Mouse (Mus musculus) left cerebral cortex, postnatal 25 days (tissue): ENCODE measurements at regions not wholly inside any gene's neighbourhood (a gene's known extent, or its start where the extent isn't known, plus 50 kb on each side); places are given as distances from the start of the nearest gene placed in this dataset.

ENCODE experiments used
- DNase-seq, 2 experiments: peaks; one replicate each; pipeline ENCODE4 v3.0.0; 2022; ENCODE audit warnings: low spot score in 2 of 2, mixed read lengths in 1 of 2
- intact Hi-C: fragments of 180-260 bp; cut with DNase I; formaldehyde crosslinking; loops from one replicate; pipeline ENCODE4 v1.15.1; 2025

DNA sequence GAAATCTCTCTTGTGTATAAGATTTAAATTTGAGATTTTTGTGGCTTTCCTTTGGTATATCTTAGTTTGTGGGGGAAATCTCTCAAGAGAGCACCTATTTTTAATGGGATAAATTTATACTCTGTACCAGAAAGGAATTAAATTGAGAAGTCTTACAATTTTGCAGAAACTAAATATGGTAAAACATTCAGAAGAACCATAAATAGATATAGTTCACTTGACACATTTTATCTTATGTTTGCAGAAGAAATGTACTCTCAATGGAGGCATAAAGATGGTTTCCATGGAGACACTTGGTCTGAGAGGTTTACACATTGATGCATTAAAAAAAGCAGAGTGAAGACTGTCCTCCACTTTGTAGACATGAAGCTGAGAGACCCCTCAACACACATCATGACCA lies 86.9 kb downstream of the Ndufa10 start:
- DNase-seq = peak in 1 of 2 experiments; percentile 44
- intact Hi-C loops = no loop called here

DNA sequence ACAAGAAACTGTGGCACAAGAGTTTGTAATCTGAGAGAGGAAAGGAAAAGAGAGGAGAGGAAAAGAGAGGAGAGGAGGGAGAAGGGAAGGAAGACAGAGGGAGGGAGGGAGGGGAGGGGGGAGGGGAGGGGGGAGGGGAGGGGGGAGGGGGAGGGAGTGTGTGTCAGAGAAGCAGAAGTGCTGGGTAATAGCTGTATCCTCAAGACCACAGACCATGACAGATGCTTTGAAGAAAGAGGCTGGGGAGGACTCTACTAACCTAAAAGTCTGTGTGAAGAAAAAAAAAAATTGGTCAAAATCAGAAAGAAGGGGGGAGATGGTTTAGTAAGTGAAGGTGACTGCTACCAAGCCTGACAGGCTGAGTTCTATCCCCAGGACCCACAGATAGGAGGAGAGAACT lies 88.7 kb downstream of the Ndufa10 start:
- DNase-seq = no peak
- intact Hi-C loops = no loop called here

DNA sequence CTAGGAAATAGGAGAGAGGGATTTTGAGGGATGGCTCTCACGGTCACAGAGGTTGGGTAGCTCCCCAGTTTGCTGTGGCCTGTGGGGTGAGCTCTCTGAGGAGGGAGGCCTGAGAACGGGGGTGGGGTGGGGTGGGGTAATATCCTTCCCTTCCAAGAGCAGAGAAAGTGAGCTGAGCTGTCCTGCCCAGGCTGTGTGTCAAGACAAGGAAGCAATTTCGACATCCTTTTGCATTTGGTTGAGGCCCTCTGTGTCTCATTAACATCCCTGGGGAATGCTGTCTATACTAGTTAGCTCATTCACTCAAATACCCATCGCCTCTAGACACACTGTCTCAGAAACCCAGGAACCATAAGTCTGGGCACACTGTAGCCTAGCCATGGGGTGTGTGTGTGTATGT lies 89.9 kb downstream of the Ndufa10 start:
- no peak for DNase-seq
- intact Hi-C loops = no loop called here

DNA sequence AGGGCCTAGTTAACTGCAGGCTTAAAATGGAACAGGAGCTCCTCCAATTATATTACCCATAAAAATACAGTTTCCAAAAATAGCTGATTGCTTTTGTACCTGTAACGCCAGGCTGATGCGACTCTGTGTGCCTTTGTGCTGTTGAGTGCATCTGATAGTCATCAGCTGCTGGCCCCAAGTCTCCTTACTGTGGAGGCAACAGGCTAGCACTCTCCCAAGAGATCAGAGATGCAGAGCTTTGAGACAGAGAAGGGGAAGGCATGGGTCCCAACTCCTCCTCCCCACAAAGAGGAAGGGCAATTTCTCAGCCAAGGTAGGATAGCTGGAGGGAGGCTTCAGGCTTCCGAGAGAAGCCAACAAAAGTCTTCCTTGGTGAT lies 94.2 kb downstream of the Ndufa10 start:
- intact Hi-C loops = loop anchor here (5.0 kb wide), 1 partner anchor 82 kb away; no protein-coding TSS in a partner anchor
- no peak for DNase-seq

DNA sequence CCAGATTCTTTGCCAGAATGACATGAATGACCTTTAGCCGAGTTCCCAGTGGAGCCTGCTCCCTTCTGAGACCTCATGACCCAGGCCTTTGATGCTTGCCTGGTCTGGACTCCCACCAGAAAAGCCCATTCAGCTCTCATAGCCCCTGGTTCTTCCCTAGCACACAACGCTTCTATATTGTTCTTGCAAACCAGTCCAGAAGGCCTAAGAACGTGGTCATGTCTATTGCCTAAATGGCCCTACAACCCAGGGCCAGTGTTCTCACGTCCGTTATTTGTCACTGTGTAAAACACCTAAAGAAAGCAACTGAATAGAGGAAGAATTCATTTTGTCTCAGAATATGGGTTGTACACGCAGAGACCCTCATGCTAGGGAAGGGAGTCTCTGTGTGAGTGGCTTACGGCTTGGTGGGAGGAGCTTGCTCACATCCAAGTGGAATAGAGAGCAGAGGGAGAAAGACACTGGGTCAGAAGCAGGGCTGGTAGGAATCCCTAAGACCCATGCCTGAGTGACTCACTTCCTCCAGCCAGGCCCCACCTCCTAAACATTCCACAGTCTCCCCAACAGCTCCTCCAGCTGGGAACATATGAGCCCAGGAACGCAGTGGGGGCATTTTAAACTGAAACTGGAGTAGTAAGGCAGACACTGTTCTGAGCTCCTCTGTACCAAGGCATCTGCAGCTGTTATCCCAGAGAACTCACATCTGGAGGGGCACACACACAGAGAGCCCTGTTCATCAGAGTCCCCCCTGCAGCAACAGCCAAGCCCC lies 94.7 kb downstream of the Ndufa10 start:
- intact Hi-C loops = loop anchor here (5.0 kb wide), 1 partner anchor 82 kb away; no protein-coding TSS in a partner anchor
- peak in 1 of 2 experiments; percentile 64 for DNase-seq

DNA sequence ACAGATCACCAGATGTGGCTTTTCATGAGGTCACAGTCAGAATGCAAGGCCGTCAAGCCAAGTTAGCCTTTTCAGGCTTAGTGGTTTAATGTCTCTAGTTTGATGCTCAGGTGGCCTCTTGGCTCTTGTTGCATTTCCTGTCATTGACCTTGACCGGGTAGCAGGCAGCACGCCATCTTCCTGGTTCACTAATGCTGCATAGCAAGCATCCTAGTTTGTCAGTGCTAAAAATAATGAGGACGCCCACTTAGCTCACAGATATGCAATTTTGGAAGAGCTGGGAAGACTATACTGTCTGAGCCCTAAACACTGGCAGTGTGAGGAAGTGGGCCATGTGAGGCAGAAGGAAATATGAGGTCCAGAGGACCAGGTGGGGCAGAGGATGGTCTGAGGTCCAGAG lies 97.2 kb downstream of the Ndufa10 start:
- peak; percentile 48 to 81 for DNase-seq
- intact Hi-C loops = loop anchor here (5.0 kb wide), 1 partner anchor 79 kb away; no protein-coding TSS in a partner anchor

DNA sequence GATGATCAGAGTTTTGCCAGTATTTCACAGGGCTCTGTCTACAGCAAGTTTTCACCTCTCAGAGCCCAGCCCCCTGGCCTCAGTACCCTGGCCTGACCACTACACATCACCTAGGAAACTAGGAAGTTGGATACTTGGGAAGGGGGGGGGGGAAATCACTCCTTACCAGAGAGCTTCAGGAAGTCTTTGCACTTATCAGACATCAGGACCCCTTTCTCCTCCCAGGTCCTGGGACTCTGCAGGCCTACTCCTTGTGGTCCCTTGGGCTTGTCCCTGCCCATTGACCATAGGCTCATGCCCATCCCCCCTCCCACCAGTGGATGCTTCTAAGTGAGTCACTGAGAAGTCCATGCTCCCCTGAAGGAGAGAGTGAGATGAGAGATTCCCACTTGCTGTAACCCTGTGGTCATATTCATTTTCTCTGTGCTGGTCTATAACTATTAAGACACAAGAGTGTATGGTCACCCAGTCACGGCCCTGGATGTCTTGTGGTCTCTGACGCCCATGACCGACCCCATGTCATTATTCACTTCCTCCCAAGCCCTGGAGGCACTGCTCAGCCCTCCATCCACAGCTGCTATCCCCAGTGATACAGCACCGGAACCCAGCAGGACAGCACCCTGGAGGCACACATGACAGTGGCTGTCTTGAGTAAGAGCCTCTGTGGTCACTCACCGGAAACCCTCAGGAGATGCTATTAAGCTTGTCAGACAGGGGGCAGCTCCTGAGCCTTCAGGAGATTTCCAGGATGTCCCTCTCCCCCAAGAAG lies 101.3 kb downstream of the Ndufa10 start:
- intact Hi-C loops = loop anchor here (5.0 kb wide), 2 partner anchors 65 kb away; no protein-coding TSS in a partner anchor
- no peak for DNase-seq

DNA sequence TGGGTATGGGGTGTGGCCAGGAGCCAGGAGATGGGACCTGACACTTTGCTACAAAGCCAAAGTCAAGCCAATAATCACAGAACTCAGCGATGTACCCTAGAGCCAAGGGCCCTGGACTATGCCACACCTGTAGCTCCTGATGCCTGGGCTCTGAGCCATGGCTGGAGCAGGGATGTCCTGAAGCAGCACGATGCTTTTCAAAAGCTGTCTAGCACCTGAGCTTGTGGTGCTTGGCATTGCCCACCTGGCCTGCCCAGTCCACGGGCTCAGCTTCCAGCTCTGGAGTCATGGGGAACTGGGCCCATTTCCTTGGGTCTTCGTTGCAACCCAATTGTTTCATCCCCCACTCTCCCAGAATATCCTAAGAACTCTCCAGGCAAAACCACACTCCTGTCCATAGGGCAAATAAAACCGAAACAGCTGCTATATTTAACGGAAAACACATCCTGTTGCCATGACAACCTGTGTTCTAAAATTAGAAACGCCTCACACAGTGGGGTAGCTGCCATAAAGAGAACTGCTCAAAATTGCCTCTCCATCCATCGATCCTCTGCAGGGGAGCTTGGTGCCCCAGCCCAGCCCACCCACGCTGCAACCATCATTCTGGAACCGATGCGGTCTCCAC lies 102.2 kb downstream of the Ndufa10 start:
- DNase-seq = peak; percentile 57 to 91
- intact Hi-C loops = loop anchor here (5.0 kb wide), 2 partner anchors 64 to 66 kb away; no protein-coding TSS in a partner anchor

DNA sequence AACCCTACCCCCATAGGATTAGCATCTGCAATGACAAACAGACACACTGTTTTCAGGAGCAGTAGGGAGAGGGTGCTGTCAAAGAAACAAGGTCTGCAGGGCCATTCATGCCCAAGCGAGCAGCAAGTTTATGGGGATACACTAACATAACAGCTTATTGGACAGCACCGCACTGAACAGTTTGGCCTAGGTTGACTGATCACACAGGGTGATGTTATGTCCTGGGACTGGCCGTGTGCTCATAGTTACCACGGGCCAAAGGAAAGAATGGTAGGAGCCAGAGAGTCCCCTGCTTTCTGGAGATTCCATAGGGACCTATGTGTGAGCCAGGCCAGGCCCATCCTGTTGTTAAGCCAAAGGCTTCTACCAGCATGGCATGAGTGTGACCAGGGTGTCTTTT lies 102.8 kb downstream of the Ndufa10 start:
- intact Hi-C loops = loop anchor here (5.0 kb wide), 2 partner anchors 64 to 66 kb away; no protein-coding TSS in a partner anchor
- DNase-seq = no peak

DNA sequence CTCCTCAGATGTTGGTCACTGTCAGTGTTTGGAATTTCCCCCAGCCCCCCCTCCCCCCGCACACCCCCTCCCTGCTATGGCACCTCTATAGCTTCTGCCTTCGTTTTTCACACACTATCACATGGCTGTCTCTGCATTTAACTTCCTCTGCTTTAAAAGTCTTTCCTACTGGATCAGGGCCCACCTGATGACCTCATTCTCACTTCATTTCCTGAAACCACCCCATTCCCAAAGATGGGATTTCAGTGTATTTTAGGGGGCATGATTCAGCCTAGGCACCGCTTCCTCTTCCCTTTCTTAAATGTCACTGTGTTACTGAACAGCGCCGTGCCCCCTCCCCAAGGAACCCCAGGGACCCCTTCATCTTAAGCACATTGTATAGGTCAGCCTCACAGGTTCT lies 103.7 kb downstream of the Ndufa10 start:
- intact Hi-C loops = loop anchor here (5.0 kb wide), 2 partner anchors 63 to 67 kb away; no protein-coding TSS in a partner anchor
- DNase-seq = peak in 1 of 2 experiments; percentile 91

DNA sequence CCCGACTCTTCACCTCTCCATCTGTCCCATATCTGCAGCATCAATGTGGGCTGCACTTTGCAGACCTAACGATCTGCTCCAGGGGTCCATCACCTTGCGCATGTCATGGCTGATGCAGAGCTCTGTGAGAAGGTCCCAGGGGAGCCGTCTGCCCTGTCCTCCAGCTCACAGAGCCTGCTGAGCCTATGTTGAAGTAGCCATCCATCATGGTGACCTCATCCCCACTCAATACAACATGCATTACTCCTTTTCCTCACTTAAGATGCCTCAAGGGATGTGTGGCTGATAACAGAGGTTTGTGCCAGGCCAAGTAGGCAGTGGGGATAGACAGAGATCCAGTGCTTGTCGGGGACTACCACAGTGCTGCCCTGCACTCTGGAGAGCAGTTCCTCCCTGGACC lies 107.4 kb downstream of the Ndufa10 start:
- no peak for DNase-seq
- intact Hi-C loops = no loop called here

DNA sequence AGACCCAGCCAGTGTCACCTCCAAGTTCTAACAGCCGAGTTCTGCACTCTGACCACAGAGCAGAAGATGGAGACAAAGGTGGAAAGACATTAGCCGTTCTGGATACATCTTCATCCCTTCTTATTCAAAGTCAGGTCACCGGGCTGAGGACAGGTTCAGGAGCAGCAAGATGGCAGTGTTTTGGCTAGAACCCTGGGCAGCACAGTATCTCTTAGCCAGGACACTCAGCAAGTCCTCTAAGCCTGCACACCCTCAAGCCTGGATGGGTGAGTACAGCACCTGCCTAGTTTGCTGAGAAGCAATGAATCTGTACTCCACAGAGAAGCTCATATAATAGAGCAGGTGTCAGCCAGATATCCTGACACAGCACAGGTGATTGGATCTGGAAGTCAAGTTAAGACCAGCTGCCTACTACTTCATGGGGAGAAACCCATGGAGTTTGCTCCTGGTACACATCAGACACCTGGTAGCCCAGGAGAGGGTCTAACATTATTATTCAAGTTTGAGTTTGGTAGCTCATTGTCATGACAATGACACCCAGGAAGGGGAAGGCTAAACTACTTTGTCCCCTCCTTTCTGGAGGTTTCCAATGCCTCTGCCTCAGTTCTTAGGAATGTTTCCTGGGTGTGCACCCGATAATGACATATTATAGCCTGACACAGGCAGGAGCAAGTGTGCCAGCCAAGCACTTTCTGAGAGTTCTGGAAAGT lies 108.1 kb downstream of the Ndufa10 start:
- intact Hi-C loops = no loop called here
- DNase-seq = no peak

DNA sequence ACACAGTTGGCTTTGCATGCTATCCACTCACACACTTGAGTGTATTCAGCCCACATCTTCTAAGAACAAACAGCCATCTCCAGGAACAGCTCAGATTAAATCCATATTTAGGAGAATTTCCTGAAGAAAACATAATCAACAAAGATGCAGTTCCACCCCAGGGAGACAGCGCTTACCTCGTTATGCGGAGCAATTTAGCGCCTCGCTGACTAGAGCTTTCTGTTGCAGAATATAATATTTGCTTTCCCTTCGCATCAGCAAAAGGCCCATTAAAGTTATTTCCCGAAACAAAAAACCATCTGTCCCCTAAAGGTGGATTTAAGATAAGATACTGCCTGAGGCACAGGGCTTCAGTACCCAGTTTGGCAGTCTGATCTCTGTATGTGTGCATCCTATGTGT lies 112.0 kb downstream of the Ndufa10 start:
- DNase-seq = peak in 1 of 2 experiments; percentile 39
- intact Hi-C loops = loop anchor here (2.0 to 5.0 kb wide), 2 partner anchors 183 to 399 kb away; no protein-coding TSS in a partner anchor

DNA sequence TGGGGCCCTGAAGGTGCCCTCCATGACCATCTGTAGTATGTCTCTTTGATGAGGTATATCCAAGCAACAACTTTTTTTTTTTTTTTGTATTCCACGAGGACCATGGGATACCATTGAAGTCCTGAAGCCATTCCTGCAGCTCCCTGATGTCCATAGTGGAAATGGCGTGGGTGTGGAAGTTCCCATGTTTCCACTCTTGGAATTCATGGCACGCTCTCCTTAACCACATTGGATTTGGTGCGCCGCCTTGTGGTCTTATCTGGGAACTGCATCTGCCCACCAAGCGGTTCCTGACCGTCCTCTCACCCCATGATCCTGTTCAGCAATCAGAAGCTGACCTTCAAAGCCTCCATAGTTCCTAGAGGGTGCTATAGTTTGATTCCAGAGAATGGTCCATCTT lies 113.4 kb downstream of the Ndufa10 start:
- DNase-seq = peak; percentile 50 to 64
- intact Hi-C loops = loop anchor here (2.0 to 5.0 kb wide), 2 partner anchors 181 to 398 kb away; no protein-coding TSS in a partner anchor

DNA sequence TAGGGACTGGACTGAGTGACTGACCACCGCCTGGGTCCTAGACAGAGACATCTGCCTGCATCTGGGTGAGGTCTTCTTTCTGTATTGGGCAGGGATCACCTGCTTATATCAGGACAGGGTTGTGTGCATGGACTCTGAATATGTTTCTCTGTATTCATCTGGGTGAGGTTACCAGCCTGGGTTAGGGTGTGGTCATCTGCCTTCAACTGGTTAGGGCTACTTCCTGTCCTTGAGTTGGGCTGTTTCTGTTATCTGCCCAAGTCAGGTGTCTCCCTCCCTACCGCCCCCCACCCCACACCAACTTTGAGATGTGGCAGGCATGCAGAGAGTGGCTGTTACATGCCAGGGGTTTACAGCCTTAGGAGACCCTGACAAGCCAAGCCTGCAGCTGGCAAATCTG lies 114.2 kb downstream of the Ndufa10 start:
- no peak for DNase-seq
- intact Hi-C loops = no loop called here

DNA sequence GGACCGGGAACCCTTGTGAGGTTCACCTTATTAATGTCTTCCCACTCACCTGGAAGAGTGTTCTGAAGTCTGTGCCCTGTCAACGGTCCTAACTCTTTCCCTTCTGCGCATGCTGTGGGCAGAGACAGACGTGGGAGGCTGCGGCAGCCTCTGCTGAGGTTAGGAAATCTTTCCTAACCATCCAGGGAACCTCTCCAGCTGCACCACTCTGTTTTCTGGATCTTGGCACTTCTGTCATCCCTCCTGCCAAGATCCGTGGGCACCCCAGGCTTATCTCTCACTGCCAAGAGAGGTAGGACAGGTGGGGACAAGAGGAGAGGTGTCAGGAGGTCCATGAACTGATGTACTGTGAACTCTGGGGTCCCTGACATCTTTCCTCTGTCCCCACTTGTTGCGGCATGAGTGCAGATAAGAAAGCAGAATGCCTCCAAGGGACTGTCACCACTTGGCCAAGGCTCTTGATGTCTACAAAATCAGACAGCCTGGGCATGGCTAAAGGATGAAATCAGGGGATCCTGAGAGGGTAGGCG lies 114.8 kb downstream of the Ndufa10 start:
- intact Hi-C loops = no loop called here
- peak in 1 of 2 experiments; percentile 34 for DNase-seq

DNA sequence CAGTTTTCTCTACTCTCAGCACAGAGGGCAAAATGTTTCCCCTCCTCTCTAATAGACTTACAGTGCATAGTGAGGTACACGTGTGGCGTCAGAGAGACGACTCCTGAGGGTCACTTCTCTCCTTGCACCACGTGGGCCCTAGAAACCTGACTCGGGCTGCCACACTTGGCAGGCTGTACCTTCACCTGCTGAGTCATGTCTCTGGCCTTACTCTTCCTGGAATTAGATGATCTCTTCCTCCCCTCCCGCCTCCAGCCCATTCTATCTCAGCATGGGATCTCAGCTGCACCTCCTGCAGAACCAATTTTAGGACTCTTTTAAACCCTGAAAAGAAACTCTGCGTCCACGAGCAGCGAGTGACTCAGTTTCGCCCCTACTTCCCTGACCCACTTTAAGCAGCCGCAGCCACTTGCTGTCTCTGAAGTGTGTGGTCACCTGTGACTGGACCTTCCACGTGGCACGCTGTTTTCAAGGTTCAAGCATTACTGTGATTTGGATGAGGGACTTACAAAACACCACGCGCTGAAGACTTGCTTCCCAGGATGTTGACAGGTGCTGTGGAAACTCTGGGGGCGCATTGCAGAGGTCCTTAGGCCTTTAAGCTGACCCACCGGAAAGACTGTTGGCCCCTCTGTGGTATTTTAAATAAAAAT lies 125.2 kb downstream of the Ndufa10 start:
- DNase-seq = peak in 1 of 2 experiments; percentile 45
- intact Hi-C loops = no loop called here

DNA sequence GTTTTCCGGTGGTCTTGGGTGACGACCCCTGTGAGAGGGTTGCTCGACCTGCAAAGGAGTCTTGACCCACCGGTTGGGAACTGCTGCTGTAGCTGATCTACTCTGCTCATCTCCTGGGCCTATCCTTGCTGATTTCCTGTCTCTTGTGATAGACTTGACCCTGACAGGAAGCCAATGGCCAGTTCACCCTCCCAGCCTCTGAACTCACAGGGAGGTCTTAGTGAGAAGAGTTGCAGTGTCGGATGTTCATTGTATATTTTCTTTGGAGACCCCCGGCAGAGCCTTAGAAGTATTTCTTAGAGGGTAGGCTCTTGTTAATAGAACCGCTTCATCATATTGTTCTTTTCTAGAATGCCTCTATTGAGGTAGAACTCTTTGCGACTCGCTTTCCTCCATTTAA lies 126.0 kb downstream of the Ndufa10 start:
- intact Hi-C loops = no loop called here
- no peak for DNase-seq

DNA sequence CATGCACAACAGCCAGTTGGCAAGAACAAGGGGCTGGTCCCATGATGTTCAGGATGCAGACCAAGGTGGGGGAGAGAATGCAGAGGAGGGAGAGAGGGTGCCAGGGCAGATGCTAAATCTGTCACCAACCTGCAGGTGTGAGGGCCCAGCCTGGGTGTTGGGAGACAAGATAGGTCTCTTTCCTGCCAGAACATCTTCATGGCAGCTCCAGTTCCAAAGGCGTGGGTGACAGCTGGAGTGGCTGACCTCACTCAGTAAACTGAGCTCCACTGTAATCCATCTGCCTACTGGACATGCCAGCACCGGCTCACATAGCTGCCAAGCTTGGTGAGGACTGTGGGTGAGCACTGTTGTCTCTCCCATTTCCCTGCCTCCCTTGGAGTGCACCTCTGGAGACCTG lies 129.9 kb downstream of the Ndufa10 start:
- DNase-seq = peak in 1 of 2 experiments; percentile 56
- intact Hi-C loops = no loop called here
